Mouse (Mus musculus) inflammation-experienced regulatory T-cells, adult 6 months (primary cell): ENCODE measurements around the gene Enpep. TPM values are rescaled to one million over a fixed set of nuclear protein-coding genes. Genes with fewer than 3 reads are reported as not detected.

Experiments used
- ATAC-seq: one replicate; pipeline ENCODE4 v1.8.0; 2017
- polyA plus RNA-seq, 3 experiments: library from polyadenylated mRNA; unstranded; fragments of 100-300 nt; shearing (Covaris generic); gene quantifications; one replicate each; pipeline ENCODE4 v1.2.1; 2017

Gene Enpep
- not detected for polyA plus RNA-seq

- ATAC-seq: no peak
Measured at GRCm38 (mm10) chr3:129332586-129332985, at the start of gene Enpep. Gene Enpep (minus strand): TSS chr3:129332720.

- peak; percentile 90 for ATAC-seq
Measured at GRCm38 (mm10) chr3:129379109-129379508, 46.6 kb upstream of the Enpep start.

GRCm38 (mm10) chr3:129375087-129375486 lies 42.6 kb upstream of the Enpep start:
- peak; percentile 11 for ATAC-seq

GRCm38 (mm10) chr3:129373108-129373507 lies 40.6 kb upstream of the Enpep start:
- no peak for ATAC-seq

- ATAC-seq: no peak
Measured at GRCm38 (mm10) chr3:129369491-129369890, 37.0 kb upstream of the Enpep start.

- no peak for ATAC-seq
Measured at GRCm38 (mm10) chr3:129365919-129366318, 33.4 kb upstream of the Enpep start.

- no peak for ATAC-seq
Measured at GRCm38 (mm10) chr3:129364818-129365390, 32.4 kb upstream of the Enpep start.

- no peak for ATAC-seq
Measured at GRCm38 (mm10) chr3:129363426-129363825, 30.9 kb upstream of the Enpep start.

GRCm38 (mm10) chr3:129358115-129358514 lies 25.6 kb upstream of the Enpep start:
- no peak for ATAC-seq

GRCm38 (mm10) chr3:129353901-129354300 lies 21.4 kb upstream of the Enpep start:
- ATAC-seq: no peak

- ATAC-seq: no peak
Measured at GRCm38 (mm10) chr3:129351320-129351877, 18.9 kb upstream of the Enpep start.

GRCm38 (mm10) chr3:129347277-129347676 lies 14.8 kb upstream of the Enpep start:
- ATAC-seq: no peak

- no peak for ATAC-seq
Measured at GRCm38 (mm10) chr3:129342767-129343166, 10.2 kb upstream of the Enpep start.

GRCm38 (mm10) chr3:129341066-129341465 lies 8.5 kb upstream of the Enpep start:
- no peak for ATAC-seq

- no peak for ATAC-seq
Measured at GRCm38 (mm10) chr3:129338296-129339091, 6.0 kb upstream of the Enpep start.

- ATAC-seq: no peak
Measured at GRCm38 (mm10) chr3:129332142-129332541, 378 bp downstream of the Enpep start.

GRCm38 (mm10) chr3:129331427-129331826 lies 1.1 kb downstream of the Enpep start:
- ATAC-seq: no peak

- no peak for ATAC-seq
Measured at GRCm38 (mm10) chr3:129328056-129328455, 4.5 kb downstream of the Enpep start.

GRCm38 (mm10) chr3:129321585-129321984 lies 10.9 kb downstream of the Enpep start:
- ATAC-seq: no peak

GRCm38 (mm10) chr3:129317032-129317729 lies 15.3 kb downstream of the Enpep start:
- no peak for ATAC-seq

- ATAC-seq: no peak
Measured at GRCm38 (mm10) chr3:129313671-129314415, 18.7 kb downstream of the Enpep start.

GRCm38 (mm10) chr3:129313221-129313620 lies 19.3 kb downstream of the Enpep start:
- no peak for ATAC-seq

- ATAC-seq: no peak
Measured at GRCm38 (mm10) chr3:129312511-129312910, 20.0 kb downstream of the Enpep start.
